Mouse (Mus musculus) heart, embryonic 16.5 days (tissue): ENCODE measurements around the gene Tmem115. TPM values are rescaled to one million over a fixed set of nuclear protein-coding genes. Genes with fewer than 3 reads are reported as not detected.

Source experiments
- ATAC-seq: fragments of 200-750 bp; cut with Nextera tagmentation; replicated peaks from 2 replicates; pipeline ENCODE4 v1.8.0; 2017; ENCODE audit warnings: moderate number of reproducible peaks; ENCODE audit not compliant: insufficient read depth, low FRiP score; ENCODE audit errors: extremely low read depth
- H3K27ac ChIP-seq: fragments of 300-500 bp; sonication (generic); 2 replicates; pipeline ENCODE4 v1.5.1; 2014; ENCODE audit warnings: mild to moderate bottlenecking, low read length, control low read depth, moderate library complexity
- H3K27me3 ChIP-seq: fragments of 300-500 bp; sonication (generic); 2 replicates; pipeline ENCODE4 v1.6.1; 2014; ENCODE audit warnings: low read length, mixed read lengths; ENCODE audit not compliant: control insufficient read depth, insufficient read depth
- H3K36me3 ChIP-seq: fragments of 300-500 bp; sonication (generic); 2 replicates; pipeline ENCODE4 v1.6.1; 2014; ENCODE audit not compliant: control insufficient read depth, insufficient read depth
- H3K4me1 ChIP-seq: fragments of 300-500 bp; sonication (generic); 2 replicates; pipeline ENCODE4 v1.6.1; 2014; ENCODE audit warnings: low read length, mixed read lengths; ENCODE audit not compliant: control insufficient read depth, insufficient read depth
- H3K4me2 ChIP-seq: fragments of 300-500 bp; sonication (generic); 2 replicates; pipeline ENCODE4 v1.6.1; 2014; ENCODE audit warnings: low read depth, mild to moderate bottlenecking, control low read depth, low read length
- H3K4me3 ChIP-seq: fragments of 300-500 bp; sonication (generic); 2 replicates; pipeline ENCODE4 v1.5.1; 2014; ENCODE audit warnings: mild to moderate bottlenecking, control low read depth, low read length
- H3K9ac ChIP-seq: fragments of 300-500 bp; sonication (generic); 2 replicates; pipeline ENCODE4 v1.6.1; 2014; ENCODE audit warnings: low read length, control low read depth
- H3K9me3 ChIP-seq: fragments of 300-500 bp; sonication (generic); replicated peaks from 2 replicates; pipeline ENCODE4 v1.6.1; 2016; ENCODE audit warnings: low read length; ENCODE audit not compliant: control insufficient read depth
- WGBS: fragments of 180-500 bp; shearing (Covaris S2); extraction: QIAGEN DNeasy Blood & Tissue Kit; methylation state at CpG from one replicate; pipeline ENCODE4 v1.1.7; 2014; 5-methylcytosine and 5-hydroxymethylcytosine counted together
- polyA plus RNA-seq: library from polyadenylated mRNA; unstranded; fragments of >200 nt; fragmentation: Nextera tagmentation; extraction: Ambion mirVana; gene quantifications from 2 replicates; pipeline ENCODE4 v1.2.1, GENCODE M21; 2015

The Tmem115 gene
- polyA plus RNA-seq, 1 experiment from 2014 or later: 31.3 TPM

- no peak overlapping the region for H3K27ac ChIP-seq
- H3K9ac ChIP-seq: no peak overlapping the region
- no peaks in the 10 kb centered on the region for H3K27me3 ChIP-seq
- 0 out of 2 replicates have a peak, but pooled peaks cover 3% of the 10 kb centered on the region for H3K4me1 ChIP-seq
- no peak overlapping the region for H3K4me3 ChIP-seq
- H3K9me3 ChIP-seq: no peaks in the 10 kb centered on the region
- ATAC-seq: no peak
- no peaks in the 10 kb centered on the region for H3K36me3 ChIP-seq
- WGBS: 86% methylated on average over 3 of the region's 3 CpGs
- H3K4me2 ChIP-seq: no peak overlapping the region
These were observed 37.4 kb upstream of the Tmem115 start for GRCm38 (mm10) chr9:107496359-107496758.

GRCm38 (mm10) chr9:107500708-107501286 lies 32.9 kb upstream of the Tmem115 start:
- no peak overlapping the region for H3K27ac ChIP-seq
- 0 out of 2 replicates have a peak, but pooled peaks cover 3% of the 10 kb centered on the region for H3K4me1 ChIP-seq
- no peak overlapping the region for H3K4me2 ChIP-seq
- H3K36me3 ChIP-seq: no peaks in the 10 kb centered on the region
- ATAC-seq: no peak
- no peak overlapping the region for H3K9ac ChIP-seq
- no peaks in the 10 kb centered on the region for H3K9me3 ChIP-seq
- WGBS: 55% methylated on average over 3 of the region's 3 CpGs
- no peak overlapping the region for H3K4me3 ChIP-seq
- H3K27me3 ChIP-seq: no peaks in the 10 kb centered on the region; the same call in 1 of the 2 replicates

DNA sequence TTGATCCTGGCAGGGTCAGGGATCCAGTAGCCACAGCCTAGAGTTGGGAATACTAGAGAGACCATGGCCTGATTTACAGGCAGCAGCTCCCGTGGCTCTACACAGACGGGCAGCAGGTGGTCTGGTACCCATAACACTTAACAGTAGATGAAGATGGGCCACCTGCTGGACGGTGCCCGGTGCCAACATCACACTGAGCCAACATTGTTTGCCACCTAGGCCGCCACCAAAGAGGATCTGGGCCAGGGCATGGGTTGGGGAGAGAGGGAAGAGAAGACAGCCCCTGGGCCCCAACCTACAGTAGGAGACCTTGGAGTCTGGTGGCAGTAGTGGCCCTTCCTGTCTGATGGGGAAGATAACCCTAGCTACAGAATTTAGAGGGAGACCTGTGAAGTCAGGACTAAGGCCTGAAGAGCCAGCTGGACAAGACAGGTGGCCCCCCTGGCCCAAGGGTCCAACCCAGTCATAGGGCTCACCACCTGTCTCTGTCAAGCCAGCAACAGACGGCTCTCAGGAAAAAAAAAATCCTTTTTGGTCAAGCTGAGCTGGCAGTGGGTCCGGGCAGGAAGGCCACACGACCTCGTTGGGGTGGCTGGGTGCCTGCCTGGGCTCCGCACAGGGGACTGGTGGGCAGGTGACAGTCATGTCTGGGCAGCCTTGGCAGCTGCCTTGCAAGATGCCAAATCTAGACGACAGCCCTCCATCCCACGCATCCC lies 31.5 kb upstream of the Tmem115 start:
- 82% methylated on average over 12 of the region's 12 CpGs for WGBS
- H3K27ac ChIP-seq: no peak overlapping the region
- no peaks in the 10 kb centered on the region for H3K9me3 ChIP-seq
- no peak overlapping the region for H3K4me2 ChIP-seq
- H3K36me3 ChIP-seq: no peaks in the 10 kb centered on the region
- no peak overlapping the region for H3K9ac ChIP-seq
- 0 out of 2 replicates have a peak, but pooled peaks cover 3% of the 10 kb centered on the region for H3K4me1 ChIP-seq
- H3K27me3 ChIP-seq: no peaks in the 10 kb centered on the region; the same call in 1 of the 2 replicates
- no peak for ATAC-seq
- no peak overlapping the region for H3K4me3 ChIP-seq

DNA sequence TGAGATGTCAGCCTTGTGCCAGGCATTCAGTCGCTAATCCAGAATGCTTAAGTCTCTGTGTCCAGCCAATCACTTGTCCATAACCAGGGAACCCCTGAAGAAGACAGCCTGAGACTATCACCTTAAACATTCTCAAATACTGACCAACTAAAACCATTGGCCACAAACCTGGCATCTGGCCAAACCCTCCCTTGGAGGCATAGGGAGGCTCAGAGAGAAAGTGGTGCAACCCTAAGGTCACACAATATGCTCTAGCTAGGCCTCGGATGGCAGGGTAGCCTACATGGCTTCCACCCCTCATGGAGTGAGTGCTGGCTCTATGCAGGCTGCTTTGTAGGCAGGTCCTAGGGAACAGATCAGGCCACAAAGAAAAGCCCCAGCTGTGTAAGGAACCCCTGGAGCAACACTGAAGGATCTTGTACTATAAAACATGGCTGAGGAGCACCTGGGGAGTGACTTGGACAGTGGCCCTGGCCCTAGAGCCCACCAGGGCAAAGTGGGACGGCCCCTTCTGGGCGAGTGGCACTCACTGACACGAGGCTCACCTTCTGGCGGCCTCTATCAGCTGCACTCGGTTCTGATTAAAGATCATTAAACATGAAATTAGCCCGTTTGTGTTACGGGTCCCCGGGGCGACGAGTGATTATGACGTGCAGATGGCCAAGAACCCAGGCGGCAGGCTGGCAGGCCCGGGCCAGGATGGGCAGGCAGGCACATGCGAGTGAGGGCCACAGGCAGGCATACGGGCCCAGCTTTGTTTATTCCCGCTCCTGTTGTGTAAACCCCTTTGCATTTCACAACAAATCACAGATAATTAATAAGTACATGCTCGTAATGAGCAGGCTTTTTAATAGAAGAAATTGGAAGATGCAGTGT lies 28.8 kb upstream of the Tmem115 start:
- no peaks in the 10 kb centered on the region; the same call in 1 of the 2 replicates for H3K27me3 ChIP-seq
- no peak overlapping the region for H3K27ac ChIP-seq
- no peak overlapping the region for H3K4me3 ChIP-seq
- ATAC-seq: no peak
- no peaks in the 10 kb centered on the region for H3K36me3 ChIP-seq
- no peaks in the 10 kb centered on the region for H3K9me3 ChIP-seq
- WGBS: 77% methylated on average over 19 of the region's 19 CpGs
- H3K4me1 ChIP-seq: 0 out of 2 replicates have a peak, but pooled peaks cover 3% of the 10 kb centered on the region
- H3K4me2 ChIP-seq: no peak overlapping the region
- H3K9ac ChIP-seq: no peak overlapping the region

DNA sequence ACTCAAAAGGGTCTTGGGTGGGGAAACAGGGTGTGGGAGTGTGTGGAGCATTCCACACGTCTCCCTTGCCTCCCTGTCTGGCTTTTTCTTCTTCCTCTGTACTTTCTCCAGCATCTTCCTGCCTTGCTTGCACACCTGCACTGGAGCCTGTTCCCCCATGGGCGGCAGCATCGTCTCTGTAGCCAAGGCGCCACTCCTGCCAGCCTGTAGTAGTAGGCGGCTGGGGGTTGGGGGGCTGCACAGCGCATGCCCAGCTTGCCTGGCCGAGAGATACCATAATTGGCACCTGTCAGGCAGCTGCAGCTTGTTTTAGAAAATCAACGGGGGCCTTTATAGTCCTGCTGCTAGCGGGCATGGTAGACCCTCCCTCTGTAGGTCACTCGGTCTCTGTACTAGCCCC lies 25.5 kb upstream of the Tmem115 start:
- WGBS: 61% methylated on average over 10 of the region's 10 CpGs
- Histone ChIP-seq H3K4me3 (no peak overlapping the region), H3K9ac (no peak overlapping the region), H3K4me2 (no peak overlapping the region), H3K36me3 (no peaks in the 10 kb centered on the region), H3K27me3 (no peaks in the 10 kb centered on the region; the same call in 1 of the 2 replicates), H3K27ac (no peak overlapping the region), H3K4me1 (no peaks in the 10 kb centered on the region), H3K9me3 (no peaks in the 10 kb centered on the region)
- no peak for ATAC-seq

- Histone ChIP-seq H3K27ac (no peak overlapping the region), H3K27me3 (no peaks in the 10 kb centered on the region), H3K4me3 (no peak overlapping the region), H3K9ac (no peak overlapping the region), H3K9me3 (no peaks in the 10 kb centered on the region), H3K4me2 (no peak overlapping the region), H3K36me3 (no peaks in the 10 kb centered on the region), H3K4me1 (no peaks in the 10 kb centered on the region)
- ATAC-seq: no peak
- 80% methylated on average over 14 of the region's 14 CpGs for WGBS
These were observed 23.2 kb upstream of the Tmem115 start for GRCm38 (mm10) chr9:107510384-107511100.

DNA sequence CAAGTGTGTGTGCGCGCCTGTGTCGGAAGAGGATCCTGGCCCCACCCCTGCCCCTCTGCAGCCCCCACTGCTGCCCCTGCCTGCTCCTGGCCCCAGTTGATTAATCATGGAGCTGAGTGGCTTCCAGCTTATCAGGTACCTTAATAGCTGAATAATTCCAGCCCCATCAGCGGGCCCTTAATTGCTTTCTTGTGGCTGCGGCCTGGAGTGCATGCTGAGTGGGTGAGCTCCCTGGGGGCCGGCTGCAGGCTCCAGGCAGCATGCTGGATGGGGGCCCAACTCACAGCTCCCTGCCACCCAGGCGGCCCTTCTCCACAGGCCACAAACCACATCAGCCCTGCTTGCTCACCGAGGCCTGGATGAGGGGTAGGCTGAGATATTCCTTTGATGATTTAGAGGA lies 22.3 kb upstream of the Tmem115 start:
- Histone ChIP-seq H3K4me2 (no peak overlapping the region), H3K4me3 (no peak overlapping the region), H3K9ac (no peak overlapping the region), H3K9me3 (no peaks in the 10 kb centered on the region), H3K27ac (no peak overlapping the region), H3K27me3 (no peaks in the 10 kb centered on the region), H3K4me1 (no peaks in the 10 kb centered on the region), H3K36me3 (no peaks in the 10 kb centered on the region)
- WGBS: 45% methylated on average over 8 of the region's 8 CpGs
- ATAC-seq: no peak

- no peak for ATAC-seq
- no peak overlapping the region for H3K4me2 ChIP-seq
- 84% methylated on average over 16 of the region's 16 CpGs for WGBS
- no peak overlapping the region for H3K27ac ChIP-seq
- H3K36me3 ChIP-seq: no peaks in the 10 kb centered on the region
- H3K9ac ChIP-seq: no peak overlapping the region
- H3K4me1 ChIP-seq: no peaks in the 10 kb centered on the region
- no peak overlapping the region for H3K4me3 ChIP-seq
- H3K27me3 ChIP-seq: no peaks in the 10 kb centered on the region
- H3K9me3 ChIP-seq: no peaks in the 10 kb centered on the region
These were observed 21.4 kb upstream of the Tmem115 start for GRCm38 (mm10) chr9:107512326-107512725.
